Mouse (Mus musculus) lung, adult 2 months (tissue): ENCODE results near the gene Abca1. TPM values are rescaled to one million over a fixed set of nuclear protein-coding genes. Genes with fewer than 3 reads are reported as not detected.

Experiments used
- DNase-seq: peaks from one replicate; pipeline ENCODE4 v3.0.0; 2022
- H3K4me1 ChIP-seq: fragments of 200-500 bp; 2 replicates; pipeline ENCODE4 v1.6.1; 2011; ENCODE audit warnings: low read length; ENCODE audit not compliant: control insufficient read depth, insufficient read depth
- H3K4me3 ChIP-seq: fragments of 200-500 bp; replicated peaks from 2 replicates; pipeline ENCODE3; 2011; ENCODE audit warnings: low read depth, mild to moderate bottlenecking, control low read depth, low read length; ENCODE audit errors: extremely low read depth
- CTCF ChIP-seq: fragments of 200-500 bp; IDR thresholded peaks from 2 replicates; pipeline ENCODE4 v1.5.1; 2011; ENCODE audit warnings: mild to moderate bottlenecking, low read length, control low read depth; ENCODE audit not compliant: insufficient read depth
- POLR2A ChIP-seq: fragments of 200-500 bp; IDR thresholded peaks from 2 replicates; pipeline ENCODE4 v1.6.1; 2011; ENCODE audit warnings: low read depth, mild to moderate bottlenecking, control low read depth, low read length, borderline replicate concordance; ENCODE audit errors: extremely low read depth
- WGBS: fragments of 180-500 bp; shearing (Covaris S2); methylation state at CpG from one replicate; pipeline ENCODE4 v1.1.7; 2018; 5-methylcytosine and 5-hydroxymethylcytosine counted together
- polyA plus RNA-seq: library from polyadenylated mRNA; depleted of rRNA; stranded (reverse); fragments of >200 nt; gene quantifications from 2 replicates; pipeline ENCODE4 v1.2.3, GENCODE M21; 2012

Abca1 gene
- polyA plus RNA-seq, 1 experiment = 13.2 TPM

DNA sequence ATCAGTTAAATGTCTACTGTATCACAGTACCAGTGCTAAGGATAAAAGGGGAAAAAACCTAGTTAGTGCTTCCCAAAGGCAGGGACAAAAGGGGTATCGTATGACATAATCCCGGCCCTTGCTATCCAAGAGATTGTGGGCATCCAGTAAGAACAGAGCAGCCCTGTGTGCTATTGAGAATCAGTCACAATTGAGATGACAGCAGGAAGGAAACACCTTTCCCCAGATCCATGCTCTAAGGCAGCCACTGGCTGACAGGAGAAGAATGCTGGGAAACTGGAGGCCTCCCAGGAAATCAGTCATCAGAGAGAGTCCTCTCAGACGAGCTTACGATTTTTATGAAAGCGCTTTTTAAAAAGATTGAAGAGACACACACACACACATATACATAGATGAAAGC lies 42.6 kb downstream of the Abca1 start:
- no peak overlapping the region for H3K4me3 ChIP-seq
- H3K4me1 ChIP-seq = peaks cover 22% of the 10 kb centered on the region
- 60% methylated on average over 5 of the region's 5 CpGs for WGBS
- no peak for DNase-seq
- TF ChIP-seq POLR2A (no peak), CTCF (no peak)

- TF ChIP-seq POLR2A = no peak
- no peak for TF ChIP-seq CTCF
- no peak for DNase-seq
- H3K4me3 ChIP-seq = no peak overlapping the region
- WGBS = 13% methylated on average over 3 of the region's 5 CpGs
- peaks cover 17% of the 10 kb centered on the region for H3K4me1 ChIP-seq
These were observed 43.8 kb downstream of the Abca1 start for GRCm38 (mm10) chr4:53115866-53116265.

- H3K4me1 ChIP-seq = peaks cover 13% of the 10 kb centered on the region
- 17% methylated on average over 4 of the region's 4 CpGs for WGBS
- DNase-seq = no peak
- TF ChIP-seq CTCF = no peak
- TF ChIP-seq POLR2A = no peak
- no peak overlapping the region for H3K4me3 ChIP-seq
These were observed 44.3 kb downstream of the Abca1 start for GRCm38 (mm10) chr4:53115410-53115809.

GRCm38 (mm10) chr4:53111919-53112355 lies 47.8 kb downstream of the Abca1 start:
- Histone ChIP-seq H3K4me3 (no peak overlapping the region), H3K4me1 (peaks cover 14% of the 10 kb centered on the region)
- 31% methylated on average over 4 of the region's 4 CpGs for WGBS
- no peak for TF ChIP-seq POLR2A
- TF ChIP-seq CTCF = no peak
- DNase-seq = no peak

- 20% methylated on average over 5 of the region's 5 CpGs for WGBS
- DNase-seq = no peak
These were observed 49.3 kb downstream of the Abca1 start for GRCm38 (mm10) chr4:53110356-53110755.

GRCm38 (mm10) chr4:53109381-53109928 lies 50.2 kb downstream of the Abca1 start:
- no peak overlapping the region for H3K4me3 ChIP-seq
- H3K4me1 ChIP-seq = peaks cover 2% of the 10 kb centered on the region
- TF ChIP-seq POLR2A (no peak), CTCF (no peak)
- WGBS = 73% methylated on average over 9 of the region's 9 CpGs
- DNase-seq = no peak

More at GRCm38 (mm10) chr4:53110356-53110755, 49.3 kb downstream of the Abca1 start:
- Histone ChIP-seq H3K4me1 (peaks cover 5% of the 10 kb centered on the region), H3K4me3 (no peak overlapping the region)
- TF ChIP-seq POLR2A = no peak
- no peak for TF ChIP-seq CTCF

DNA sequence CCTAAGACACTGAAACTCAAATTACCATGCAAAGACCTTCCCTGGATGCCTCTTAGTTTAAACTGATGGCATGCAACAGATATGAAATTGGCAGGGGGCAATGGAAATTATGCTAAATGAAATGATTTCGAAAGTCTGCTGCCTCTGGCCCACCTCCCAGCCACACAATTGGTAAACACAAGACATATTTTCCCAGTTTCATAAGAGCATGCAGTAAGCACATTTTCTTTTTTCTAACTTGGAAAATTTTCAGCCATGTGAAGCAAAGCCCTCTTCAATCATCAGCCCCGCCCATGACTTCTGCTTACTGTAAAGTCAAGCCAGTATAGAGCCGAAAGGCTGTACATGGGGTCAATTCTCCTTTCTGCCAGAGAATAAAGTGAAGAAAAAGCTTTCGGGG lies 51.5 kb downstream of the Abca1 start:
- DNase-seq = peak; percentile 32
- Histone ChIP-seq H3K4me1 (peaks cover 2% of the 10 kb centered on the region), H3K4me3 (no peak overlapping the region)
- 41% methylated on average over 4 of the region's 4 CpGs for WGBS
- TF ChIP-seq POLR2A (no peak), CTCF (no peak)

DNA sequence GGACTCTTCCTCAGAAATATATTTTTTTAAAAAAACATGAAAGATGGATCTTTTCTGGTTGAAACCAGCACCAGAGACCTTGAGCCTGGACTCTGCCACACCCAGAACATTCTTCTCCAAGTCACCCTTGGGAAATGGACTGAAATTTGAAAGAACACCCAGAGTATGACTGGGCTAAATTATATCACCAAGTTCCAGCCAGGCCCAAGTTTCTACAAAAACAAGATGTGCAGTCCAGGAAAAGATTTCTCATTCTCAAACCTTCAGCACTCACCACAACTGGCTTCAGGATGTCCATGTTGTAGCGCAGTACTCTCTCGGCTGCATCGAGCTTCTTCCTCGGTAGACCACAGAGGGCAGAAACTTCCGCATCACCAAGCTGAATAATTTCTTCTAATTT lies 53.0 kb downstream of the Abca1 start:
- no peak for DNase-seq
- TF ChIP-seq CTCF (no peak), POLR2A (no peak)
- no peak overlapping the region for H3K4me3 ChIP-seq
- WGBS = 72% methylated on average over 5 of the region's 5 CpGs
- peaks cover 2% of the 10 kb centered on the region for H3K4me1 ChIP-seq

GRCm38 (mm10) chr4:53106071-53106470 lies 53.6 kb downstream of the Abca1 start:
- no peak for DNase-seq
- 83% methylated on average over 3 of the region's 3 CpGs for WGBS
- H3K4me3 ChIP-seq = no peak overlapping the region
- TF ChIP-seq POLR2A (no peak), CTCF (no peak)
- H3K4me1 ChIP-seq = peaks cover 2% of the 10 kb centered on the region

DNA sequence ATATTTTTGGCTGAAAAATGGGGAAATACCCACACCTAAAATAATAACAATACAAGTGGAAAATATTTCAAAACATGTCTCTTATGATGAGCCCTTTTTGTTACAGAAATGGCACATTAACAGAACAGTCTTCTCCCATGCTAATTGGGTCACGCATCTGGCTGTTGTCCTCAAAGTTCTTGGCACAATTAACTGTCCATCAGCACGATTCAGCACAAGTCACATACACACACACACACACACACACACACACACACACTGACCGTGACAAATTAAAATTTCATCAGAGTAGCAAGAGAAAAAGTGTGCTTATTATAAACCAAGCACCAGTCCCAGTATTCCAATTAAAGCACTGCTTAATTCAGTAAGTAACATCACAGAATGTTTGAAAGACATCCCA lies 55.1 kb downstream of the Abca1 start:
- TF ChIP-seq CTCF (no peak), POLR2A (no peak)
- Histone ChIP-seq H3K4me3 (no peak overlapping the region), H3K4me1 (peaks cover 2% of the 10 kb centered on the region; the same call in 1 of the 2 replicates)
- no peak for DNase-seq
- 73% methylated on average over 3 of the region's 3 CpGs for WGBS
